Mouse (Mus musculus): ENCODE measurements around the gene Midn.

DNA sequence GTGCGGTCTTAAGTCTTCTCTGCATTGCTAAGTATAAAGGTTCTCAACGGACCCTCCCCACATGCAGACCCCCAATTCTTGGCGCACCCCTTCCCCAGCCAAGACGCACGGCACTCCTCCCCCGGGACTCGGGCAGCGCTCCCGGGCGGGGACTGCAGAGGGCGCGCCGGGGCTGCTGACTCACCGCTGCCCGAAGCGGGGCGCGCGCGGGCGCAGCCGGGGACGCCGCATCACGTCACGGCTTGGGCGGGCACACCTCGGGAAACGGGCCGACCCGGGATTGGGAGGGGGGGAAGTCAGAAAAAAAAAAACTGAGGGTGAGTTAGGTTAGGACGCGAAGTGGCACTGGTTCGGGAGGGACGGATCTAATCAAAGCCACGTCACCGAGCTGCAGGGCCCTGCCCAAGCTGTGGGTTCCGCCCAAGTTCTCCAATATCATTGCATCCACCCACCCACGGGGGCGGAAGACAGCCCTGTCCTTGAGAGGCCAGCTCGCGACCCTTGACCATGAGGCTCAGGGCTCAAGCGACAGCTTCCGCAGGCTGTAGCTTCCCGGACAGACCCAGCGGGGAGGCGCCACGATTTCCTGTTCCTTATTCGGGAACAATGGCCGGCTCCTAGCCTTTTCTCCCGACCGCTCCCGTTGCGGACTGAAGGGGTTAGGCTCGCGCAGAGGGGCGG lies 678 bp downstream of the Midn start:
- TF ChIP-seq POLR2A (IDR thresholded peaks at IDR 0.05; ENCODE audit: borderline replicate concordance, insufficient read depth, low read length): peak; percentile 38; the same call in 1 of the 2 replicates
- peak; percentile 62; the same call in 1 of the 2 replicates for TF ChIP-seq CTCF (IDR thresholded peaks at IDR 0.05; ENCODE audit: borderline replicate concordance, insufficient read depth, low read depth, low read length)
